Mouse (Mus musculus) left cerebral cortex, postnatal 36 days (tissue): ENCODE measurements at regions not wholly inside any gene's neighbourhood (a gene's known extent, or its start where the extent isn't known, plus 50 kb on each side); places are given as distances from the start of the nearest gene placed in this dataset.
A peak's percentile ranks its signal among the peaks of the same experiment; 100 is the strongest.

Experiments
- DNase-seq, 2 experiments: peaks; one replicate each; pipeline ENCODE4 v3.0.0; 2021 to 2022; ENCODE audit warnings: low spot score in 2 of 2, mixed read lengths in 1 of 2
- intact Hi-C: fragments of 180-260 bp; cut with DNase I; formaldehyde crosslinking; loops from one replicate; pipeline ENCODE4 v1.15.1; 2025

GRCm38 (mm10) chr12:26145085-26145714 lies 269.9 kb downstream of the Rnf144a start:
- intact Hi-C loops: no loop called here
- DNase-seq: no peak

- DNase-seq: no peak
- intact Hi-C loops: no loop called here
These were observed 270.4 kb downstream of the Rnf144a start for GRCm38 (mm10) chr12:26144616-26145015.

GRCm38 (mm10) chr12:26143411-26143810 lies 271.6 kb downstream of the Rnf144a start:
- DNase-seq: no peak
- intact Hi-C loops: no loop called here

- DNase-seq: no peak
- intact Hi-C loops: loop anchor here (5.0 kb wide), 1 partner anchor 39 kb away; no protein-coding TSS in a partner anchor
These were observed 284.2 kb downstream of the Rnf144a start for GRCm38 (mm10) chr12:26130811-26131210.

- no peak for DNase-seq
- intact Hi-C loops: loop anchor here (5.0 kb wide), 1 partner anchor 38 kb away; no protein-coding TSS in a partner anchor
These were observed 285.0 kb downstream of the Rnf144a start for GRCm38 (mm10) chr12:26130011-26130410.

GRCm38 (mm10) chr12:26129511-26129910 lies 285.5 kb downstream of the Rnf144a start:
- intact Hi-C loops: no loop called here
- DNase-seq: no peak

- no peak for DNase-seq
These were observed 286.2 kb downstream of the Rnf144a start for GRCm38 (mm10) chr12:26128851-26129250.

GRCm38 (mm10) chr12:26126260-26126659 lies 288.8 kb downstream of the Rnf144a start:
- intact Hi-C loops: no loop called here
- DNase-seq: no peak

More at GRCm38 (mm10) chr12:26128851-26129250, 286.2 kb downstream of the Rnf144a start:
- intact Hi-C loops: no loop called here

- DNase-seq: no peak
- intact Hi-C loops: no loop called here
These were observed 290.8 kb downstream of the Rnf144a start for GRCm38 (mm10) chr12:26124211-26124610.

GRCm38 (mm10) chr12:26115339-26115912 lies 299.6 kb downstream of the Rnf144a start:
- no peak for DNase-seq
- intact Hi-C loops: no loop called here

- intact Hi-C loops: no loop called here
- DNase-seq: no peak
These were observed 302.7 kb downstream of the Rnf144a start for GRCm38 (mm10) chr12:26112166-26113019.

- no peak for DNase-seq
- intact Hi-C loops: no loop called here
These were observed 305.2 kb downstream of the Rnf144a start for GRCm38 (mm10) chr12:26109866-26110265.

- DNase-seq: no peak
- intact Hi-C loops: no loop called here
These were observed 310.7 kb downstream of the Rnf144a start for GRCm38 (mm10) chr12:26104372-26104771.

GRCm38 (mm10) chr12:26102384-26102783 lies 312.7 kb downstream of the Rnf144a start:
- intact Hi-C loops: no loop called here
- DNase-seq: peak; percentile 35 to 40

- intact Hi-C loops: no loop called here
- DNase-seq: no peak
These were observed 314.9 kb downstream of the Rnf144a start for GRCm38 (mm10) chr12:26100140-26100539.

GRCm38 (mm10) chr12:26099176-26099575 lies 315.9 kb downstream of the Rnf144a start:
- DNase-seq: peak; percentile 56 to 71
- intact Hi-C loops: no loop called here

GRCm38 (mm10) chr12:26092311-26092710 lies 322.7 kb downstream of the Rnf144a start:
- DNase-seq: no peak
- intact Hi-C loops: loop anchor here (5.0 kb wide), 2 partner anchors 40 to 135 kb away; no protein-coding TSS in a partner anchor

GRCm38 (mm10) chr12:26091865-26092264 lies 323.2 kb downstream of the Rnf144a start:
- intact Hi-C loops: loop anchor here (5.0 kb wide), 2 partner anchors 40 to 135 kb away; no protein-coding TSS in a partner anchor
- peak in 1 of 2 experiments; percentile 28 for DNase-seq

- DNase-seq: peak; percentile 50
- intact Hi-C loops: loop anchor here (5.0 kb wide), 3 partner anchors 76 to 996 kb away; no protein-coding TSS in a partner anchor
These were observed 326.7 kb downstream of the Rnf144a start for GRCm38 (mm10) chr12:26088389-26088788.

GRCm38 (mm10) chr12:26086923-26087322 lies 328.1 kb downstream of the Rnf144a start:
- DNase-seq: peak; percentile 37 to 56

More at GRCm38 (mm10) chr12:26086923-26087322, 328.1 kb downstream of the Rnf144a start:
- intact Hi-C loops: loop anchor here (5.0 kb wide), 3 partner anchors 75 to 995 kb away; no protein-coding TSS in a partner anchor
